Mouse (Mus musculus) left cerebral cortex, postnatal 4 days (tissue): Measurements from ENCODE around the gene Abi3. TPM values are rescaled to one million over a fixed set of nuclear protein-coding genes. Genes with fewer than 3 reads are reported as not detected.
A peak's percentile ranks its signal among the peaks of the same experiment; 100 is the strongest.

ENCODE experiments used
- DNase-seq: peaks from one replicate; pipeline ENCODE4 v3.0.0-alpha.2; 2022
- intact Hi-C: fragments of 180-260 bp; cut with DNase I; formaldehyde crosslinking; loops from one replicate; pipeline ENCODE4 v1.15.1; 2025
- total RNA-seq, 2 experiments: library from RNA; stranded (reverse); gene quantifications; 2 replicates each; pipeline ENCODE4 v1.2.3; 2021

Gene Abi3
- total RNA-seq, 2 experiments from 2014 or later = 1.5 to 1.9 TPM

DNA sequence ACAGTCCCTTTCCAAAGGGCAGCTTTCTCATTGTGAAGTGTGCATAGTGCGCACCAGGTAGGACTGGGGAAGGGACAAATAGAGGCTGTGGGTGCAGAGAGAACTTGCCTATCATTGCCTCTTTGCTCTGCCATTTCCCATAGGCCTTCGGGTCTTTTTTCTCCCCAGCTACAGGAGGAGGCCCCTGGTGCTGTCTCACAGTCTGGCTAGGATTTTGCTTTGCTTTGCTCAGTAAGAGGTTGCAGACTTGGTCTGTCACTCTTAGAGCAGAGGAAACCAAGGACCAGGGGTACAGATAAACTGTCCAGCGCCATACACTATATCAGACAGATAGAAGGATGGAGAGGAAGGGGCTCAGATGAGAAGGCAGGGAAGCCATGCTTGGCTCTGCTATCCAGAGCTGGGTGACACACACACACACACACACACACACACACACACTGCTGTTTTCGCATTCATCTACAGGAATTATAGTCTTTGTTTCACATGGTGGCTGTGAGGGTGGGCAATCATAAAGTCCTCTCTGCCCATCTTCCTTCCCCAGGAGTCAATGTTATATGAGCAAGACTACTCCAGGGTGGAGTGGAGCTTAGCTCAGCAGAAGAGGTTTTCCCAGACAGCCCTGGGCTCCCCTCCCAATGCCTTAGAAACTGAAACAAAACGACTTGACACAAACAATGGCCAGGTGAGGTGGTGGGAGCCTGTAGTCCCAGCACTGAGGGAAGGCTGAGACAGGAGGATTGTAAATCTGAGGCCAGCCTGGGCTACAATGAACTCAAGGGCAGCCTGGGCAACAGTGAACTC lies 1.4 kb downstream of the Abi3 start:
- intact Hi-C loops = no loop called here
- DNase-seq = no peak

DNA sequence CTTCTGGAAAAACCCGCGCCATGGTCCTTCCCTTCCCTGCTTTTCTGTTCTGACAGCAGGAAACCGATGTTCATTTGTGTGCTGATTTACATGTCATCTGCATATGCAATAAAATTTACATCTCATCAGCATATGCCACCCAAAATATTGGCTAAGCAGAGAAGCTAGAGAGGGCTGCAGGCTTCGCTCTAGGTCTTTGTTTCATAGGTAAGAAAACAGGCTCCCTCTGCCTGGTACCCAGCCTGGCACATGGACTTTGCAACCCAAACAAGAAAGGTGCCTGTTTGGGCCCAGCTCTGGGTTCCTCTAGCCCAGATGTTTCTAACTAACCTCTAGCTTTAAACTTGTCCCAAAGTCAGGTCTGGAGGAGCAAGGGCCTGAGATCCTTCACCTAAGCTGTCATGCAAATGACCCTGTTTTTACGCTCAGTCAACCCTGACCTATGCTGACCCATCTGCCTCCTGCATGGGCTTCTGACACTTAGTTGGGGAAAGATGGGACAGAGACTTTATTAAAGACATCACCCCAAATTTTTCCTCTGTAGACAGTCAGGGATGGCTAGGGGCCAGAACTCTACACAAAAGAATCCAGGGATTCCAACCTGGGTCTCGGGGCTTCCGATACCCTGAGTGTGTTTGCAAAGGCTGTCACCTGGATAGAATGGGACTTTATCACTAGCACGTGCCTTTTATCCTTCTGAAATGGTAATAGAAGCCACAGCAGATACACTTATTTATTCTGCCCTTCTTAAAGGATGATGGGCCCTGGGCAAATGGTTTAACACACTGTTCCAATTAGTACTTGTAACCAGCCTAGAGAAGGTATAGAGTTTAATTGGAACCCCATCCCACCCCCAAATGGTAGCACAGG lies 3.0 kb downstream of the Abi3 start:
- DNase-seq = no peak
- intact Hi-C loops = no loop called here

- no peak for DNase-seq
- intact Hi-C loops = no loop called here
Measured at GRCm38 (mm10) chr11:95838598-95838997, 3.7 kb downstream of the Abi3 start.

- DNase-seq = peak; percentile 63
Measured at GRCm38 (mm10) chr11:95837059-95837458, 5.2 kb downstream of the Abi3 start, which contains the start of gene Gngt2. TSS of gene Gngt2 (plus strand) at chr11:95837216.

GRCm38 (mm10) chr11:95836433-95836832 lies 5.8 kb downstream of the Abi3 start:
- no peak for DNase-seq
- intact Hi-C loops = no loop called here

More at GRCm38 (mm10) chr11:95837059-95837458, 5.2 kb downstream of the Abi3 start, which contains the start of gene Gngt2:
- intact Hi-C loops = no loop called here

DNA sequence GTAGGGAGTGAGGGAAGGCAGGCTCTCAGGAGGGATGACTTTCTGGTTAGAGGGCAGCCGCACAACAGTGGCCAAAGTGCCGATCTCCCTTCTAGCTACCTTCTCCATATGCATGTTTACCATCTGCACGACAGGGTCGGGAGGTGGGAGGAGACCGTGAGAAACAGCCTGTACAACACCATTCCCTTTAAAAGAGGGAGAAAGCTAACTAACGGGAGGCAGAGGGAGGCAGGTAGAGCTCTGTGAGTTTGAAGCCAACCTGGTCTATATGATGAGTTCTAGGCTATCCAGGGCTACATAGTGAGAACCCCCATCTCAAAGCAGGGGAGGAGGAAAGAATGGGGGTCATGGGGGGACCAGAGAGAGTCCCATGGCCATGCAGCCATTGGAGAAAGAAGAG lies 6.4 kb downstream of the Abi3 start:
- intact Hi-C loops = no loop called here
- DNase-seq = no peak

GRCm38 (mm10) chr11:95834742-95835710 lies 7.2 kb downstream of the Abi3 start:
- no peak for DNase-seq
- intact Hi-C loops = no loop called here

DNA sequence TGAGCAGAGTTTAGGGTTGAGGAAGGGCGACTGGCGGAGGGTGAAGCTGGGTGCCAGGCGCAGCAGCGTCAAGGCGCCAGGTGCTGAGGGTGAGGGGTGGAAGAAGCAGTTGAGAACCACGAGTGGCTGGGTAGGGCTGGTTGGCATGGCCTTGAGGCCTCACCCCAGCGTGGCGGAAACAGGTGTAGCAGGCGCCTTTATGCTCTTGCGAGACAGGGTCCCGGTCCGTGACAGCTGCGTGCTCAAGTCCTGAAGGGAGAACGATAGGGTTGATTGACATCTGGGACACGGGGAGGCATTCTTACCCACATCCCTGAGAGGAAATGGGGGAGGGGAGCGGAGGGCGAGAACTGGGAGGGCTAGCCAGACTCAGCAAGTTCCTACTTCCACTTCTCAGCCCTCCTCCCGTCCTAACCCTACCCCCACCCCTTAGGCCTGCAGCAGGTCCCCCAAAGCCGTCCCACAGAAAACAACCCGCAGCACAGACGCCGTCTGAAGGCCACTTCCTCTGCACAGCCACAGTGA lies 8.1 kb downstream of the Abi3 start:
- DNase-seq = no peak
- intact Hi-C loops = no loop called here

DNA sequence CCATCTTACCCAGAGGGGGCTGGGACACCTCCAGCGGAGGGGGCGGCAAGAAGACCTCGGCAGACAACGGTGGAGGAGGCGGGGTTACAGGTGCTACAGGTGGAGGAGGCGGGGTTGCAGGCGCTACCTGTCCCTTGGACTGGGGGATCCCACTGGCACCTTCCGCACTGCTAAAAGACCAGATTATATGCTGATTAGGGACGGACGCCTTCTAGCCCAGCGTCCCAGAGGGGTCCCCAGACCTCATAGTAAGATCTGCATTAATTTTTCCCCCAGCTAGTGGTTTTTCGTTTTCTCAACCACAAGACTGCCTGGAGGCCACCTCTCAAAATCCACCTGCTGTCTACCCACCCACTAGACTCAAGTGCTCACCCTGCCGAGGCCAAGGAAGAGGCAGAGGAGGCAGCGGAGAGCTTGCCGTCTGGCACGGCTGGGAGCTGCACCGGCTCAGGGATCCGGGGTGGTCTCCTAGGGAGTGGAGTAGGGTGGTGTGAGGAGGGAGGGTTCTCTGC lies 8.6 kb downstream of the Abi3 start:
- intact Hi-C loops = no loop called here
- no peak for DNase-seq

GRCm38 (mm10) chr11:95833006-95833570 lies 9.2 kb downstream of the Abi3 start:
- intact Hi-C loops = no loop called here
- DNase-seq = no peak

DNA sequence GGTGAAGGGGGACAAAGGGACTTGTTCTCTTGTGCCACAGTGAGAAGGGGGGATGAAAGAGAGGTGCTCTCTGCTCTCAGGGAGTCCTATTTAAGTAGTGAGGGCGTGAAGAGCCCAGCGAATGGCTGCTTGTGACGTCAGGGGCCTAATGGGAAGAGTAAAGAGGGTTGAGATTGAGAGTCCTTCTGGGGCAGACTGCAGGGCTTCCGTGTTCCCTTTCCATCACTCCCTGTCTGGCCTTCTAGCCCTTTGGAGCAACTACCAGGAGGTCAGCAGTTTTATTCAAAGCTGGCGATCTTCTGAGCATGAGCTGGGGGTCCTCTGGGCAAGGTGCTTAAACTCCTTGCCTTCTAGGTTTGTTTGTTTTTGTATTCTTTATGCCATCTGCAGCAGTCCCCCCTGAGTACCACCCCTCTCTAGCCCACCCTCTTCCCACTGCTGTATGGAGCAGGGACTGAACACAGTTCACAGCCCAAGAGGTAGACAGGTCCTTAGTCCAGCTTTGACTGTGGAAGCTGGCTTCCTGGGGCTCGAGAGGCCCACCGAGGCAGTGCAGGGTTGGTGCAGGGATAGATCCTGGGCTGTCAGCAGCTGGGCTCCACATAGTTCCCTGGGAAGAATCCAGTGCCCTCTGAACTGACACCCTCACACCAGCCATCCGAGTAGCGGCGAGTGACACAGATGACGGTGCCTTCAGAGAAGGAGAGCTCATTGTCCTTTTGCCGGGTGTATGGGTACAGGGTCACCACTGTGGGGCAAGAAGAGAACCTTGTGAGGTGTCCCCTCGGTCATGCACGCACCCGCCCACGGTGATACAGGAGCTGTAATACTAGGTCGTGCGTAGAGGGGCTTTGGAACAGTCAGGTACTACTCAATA lies 9.9 kb downstream of the Abi3 start:
- no peak for DNase-seq
- intact Hi-C loops = no loop called here

- intact Hi-C loops = no loop called here
- no peak for DNase-seq
Measured at GRCm38 (mm10) chr11:95831641-95832040, 10.6 kb downstream of the Abi3 start.

GRCm38 (mm10) chr11:95831276-95831619 lies 11.0 kb downstream of the Abi3 start:
- intact Hi-C loops = no loop called here
- DNase-seq = no peak

- intact Hi-C loops = no loop called here
- DNase-seq = no peak
Measured at GRCm38 (mm10) chr11:95830411-95831275, 11.6 kb downstream of the Abi3 start.

GRCm38 (mm10) chr11:95829526-95830050 lies 12.7 kb downstream of the Abi3 start:
- DNase-seq = no peak
- intact Hi-C loops = no loop called here

GRCm38 (mm10) chr11:95828181-95828964 lies 13.9 kb downstream of the Abi3 start:
- intact Hi-C loops = no loop called here
- DNase-seq = no peak
